Mouse (Mus musculus) spleen, adult 2 months (tissue): Measurements from ENCODE around the gene Scml4. TPM values are rescaled to one million over a fixed set of nuclear protein-coding genes. Genes with fewer than 3 reads are reported as not detected.

ENCODE experiments used
- DNase-seq, 2 experiments: peaks; one replicate each; pipeline versions ENCODE4 v3.0.0 to v3.0.0-alpha.2; 2012 to 2021; ENCODE audit warnings: low spot score in 2 of 2, low read depth in 1 of 2
- H3K27ac ChIP-seq: fragments of 200-500 bp; 2 replicates; pipeline ENCODE4 v1.5.1; 2012; ENCODE audit warnings: low read length, inconsistent platforms; ENCODE audit not compliant: insufficient read depth
- H3K27me3 ChIP-seq: fragments of 200-500 bp; 2 replicates; pipeline ENCODE4 v1.6.1; 2012; ENCODE audit warnings: mild to moderate bottlenecking, moderate library complexity, low read length, inconsistent platforms; ENCODE audit not compliant: control insufficient read depth, insufficient read depth
- H3K36me3 ChIP-seq: fragments of 200-500 bp; 2 replicates; pipeline ENCODE4 v1.6.1; 2012; ENCODE audit warnings: mild to moderate bottlenecking, low read length, inconsistent platforms; ENCODE audit not compliant: control insufficient read depth, insufficient read depth
- H3K4me1 ChIP-seq: fragments of 200-500 bp; 2 replicates; pipeline ENCODE4 v1.6.1; 2011; ENCODE audit warnings: inconsistent platforms; ENCODE audit not compliant: control insufficient read depth, insufficient read depth, insufficient read length
- H3K4me3 ChIP-seq: fragments of 200-500 bp; 2 replicates; pipeline ENCODE4 v1.5.1; 2011; ENCODE audit warnings: mild to moderate bottlenecking, inconsistent platforms; ENCODE audit not compliant: insufficient read depth, insufficient read length; ENCODE audit errors: extremely low read depth
- CTCF ChIP-seq: fragments of 200-500 bp; IDR thresholded peaks from 2 replicates; pipeline ENCODE4 v1.5.1; 2011; ENCODE audit warnings: mild to moderate bottlenecking, inconsistent platforms; ENCODE audit not compliant: insufficient read depth, insufficient read length, insufficient replicate concordance; ENCODE audit errors: extremely low read depth
- POLR2A ChIP-seq: fragments of 200-500 bp; IDR thresholded peaks from 2 replicates; pipeline ENCODE4 v1.6.1; 2011; ENCODE audit warnings: low read depth, low read length, inconsistent platforms
- WGBS: fragments of 180-500 bp; shearing (Covaris S2); methylation state at CpG from one replicate; pipeline ENCODE4 v1.1.7; 2018; 5-methylcytosine and 5-hydroxymethylcytosine counted together
- polyA plus RNA-seq: library from polyadenylated mRNA; depleted of rRNA; stranded (reverse); fragments of >200 nt; gene quantifications from 2 replicates; pipeline ENCODE4 v1.2.3, GENCODE M21; 2012

Gene Scml4
- polyA plus RNA-seq, 1 experiment = 24.6 TPM

- Histone ChIP-seq H3K36me3 (no peaks in the 10 kb centered on the region), H3K27ac (peak overlapping the region; percentile 11; the same call in 1 of the 2 replicates), H3K27me3 (no peaks in the 10 kb centered on the region), H3K4me1 (peaks cover 48% of the 10 kb centered on the region; the same call in 1 of the 2 replicates), H3K4me3 (no peak overlapping the region)
- DNase-seq = no peak
- WGBS = 89% methylated on average over 7 of the region's 7 CpGs
- TF ChIP-seq POLR2A (no peak), CTCF (no peak)
These were observed 34.5 kb downstream of the Scml4 start for GRCm38 (mm10) chr10:42894696-42895095.

GRCm38 (mm10) chr10:42896621-42897020 is 36.5 kb downstream of the Scml4 start:
- peaks cover 60% of the 10 kb centered on the region; the same call in 1 of the 2 replicates for H3K4me1 ChIP-seq
- H3K27ac ChIP-seq = peak overlapping the region; percentile 93
- no peak for DNase-seq
- TF ChIP-seq POLR2A = no peak
- TF ChIP-seq CTCF = no peak
- no peaks in the 10 kb centered on the region for H3K27me3 ChIP-seq
- WGBS = 43% methylated on average over 3 of the region's 3 CpGs
- H3K4me3 ChIP-seq = no peak overlapping the region
- no peaks in the 10 kb centered on the region for H3K36me3 ChIP-seq

GRCm38 (mm10) chr10:42897166-42897565 is 37.0 kb downstream of the Scml4 start:
- Histone ChIP-seq H3K36me3 (no peaks in the 10 kb centered on the region), H3K27me3 (no peaks in the 10 kb centered on the region), H3K4me3 (no peak overlapping the region), H3K4me1 (peaks cover 65% of the 10 kb centered on the region; the same call in 1 of the 2 replicates), H3K27ac (peak overlapping the region; percentile 93)
- 45% methylated on average over 4 of the region's 4 CpGs for WGBS
- TF ChIP-seq POLR2A (no peak), CTCF (no peak)
- no peak for DNase-seq

- no peaks in the 10 kb centered on the region for H3K36me3 ChIP-seq
- TF ChIP-seq POLR2A = peak; percentile 54; the same call in 1 of the 2 replicates
- TF ChIP-seq CTCF = no peak
- H3K4me1 ChIP-seq = peaks cover 68% of the 10 kb centered on the region; the same call in 1 of the 2 replicates
- H3K27ac ChIP-seq = peak overlapping the region; percentile 97
- peak; percentile 73 to 84 for DNase-seq
- H3K27me3 ChIP-seq = no peaks in the 10 kb centered on the region
- peak overlapping the region; percentile 32; the same call in 1 of the 2 replicates for H3K4me3 ChIP-seq
- WGBS = 5% methylated on average over 5 of the region's 5 CpGs
These were observed 37.5 kb downstream of the Scml4 start for GRCm38 (mm10) chr10:42897632-42898031.

- H3K4me1 ChIP-seq = peaks cover 51% of the 10 kb centered on the region
- WGBS = 12% methylated on average over 4 of the region's 4 CpGs
- DNase-seq = peak in 1 of 2 experiments; percentile 63
- H3K27ac ChIP-seq = peak overlapping the region; percentile 82
- peak; percentile 54; the same call in 1 of the 2 replicates for TF ChIP-seq POLR2A
- TF ChIP-seq CTCF = no peak
- peak overlapping the region; percentile 63; the same call in 1 of the 2 replicates for H3K4me3 ChIP-seq
- H3K36me3 ChIP-seq = no peaks in the 10 kb centered on the region
- H3K27me3 ChIP-seq = no peaks in the 10 kb centered on the region
These were observed 41.2 kb downstream of the Scml4 start for GRCm38 (mm10) chr10:42901361-42901760.

GRCm38 (mm10) chr10:42903054-42903453 is 42.9 kb downstream of the Scml4 start:
- TF ChIP-seq CTCF (no peak), POLR2A (no peak)
- no peaks in the 10 kb centered on the region for H3K36me3 ChIP-seq
- H3K4me3 ChIP-seq = no peak overlapping the region

GRCm38 (mm10) chr10:42908562-42908961 is 48.4 kb downstream of the Scml4 start:
- TF ChIP-seq CTCF = no peak
- no peak for TF ChIP-seq POLR2A
- peaks cover 8% of the 10 kb centered on the region; the same call in 1 of the 2 replicates for H3K4me1 ChIP-seq
- H3K4me3 ChIP-seq = no peak overlapping the region
- DNase-seq = no peak
- 88% methylated on average over 1 of the region's 1 CpGs for WGBS
- peaks cover 5% of the 10 kb centered on the region; the same call in 1 of the 2 replicates for H3K36me3 ChIP-seq
- no peak overlapping the region for H3K27ac ChIP-seq
- no peaks in the 10 kb centered on the region for H3K27me3 ChIP-seq

More at GRCm38 (mm10) chr10:42903054-42903453, 42.9 kb downstream of the Scml4 start:
- no peaks in the 10 kb centered on the region for H3K27me3 ChIP-seq
- H3K27ac ChIP-seq = peak overlapping the region; percentile 82; the same call in 1 of the 2 replicates
- no peak for DNase-seq
- 93% methylated on average over 1 of the region's 1 CpGs for WGBS
- H3K4me1 ChIP-seq = peaks cover 40% of the 10 kb centered on the region
